Mouse (Mus musculus) forebrain, embryonic 10.5 days (tissue): ENCODE measurements around the gene Fryl. TPM values are rescaled to one million over a fixed set of nuclear protein-coding genes. Genes with fewer than 3 reads are reported as not detected.
A peak's percentile ranks its signal among the peaks of the same experiment; 100 is the strongest.

Experiments
- DNase-seq: peaks from one replicate; pipeline ENCODE4 v3.0.0-alpha.2; 2017; ENCODE audit warnings: low spot score; ENCODE audit errors: extremely low spot score
- H3K27ac ChIP-seq: fragments of 300-500 bp; sonication (generic); 2 replicates; pipeline ENCODE4 v1.5.1; 2016; ENCODE audit warnings: mild to moderate bottlenecking
- H3K27me3 ChIP-seq: fragments of 300-500 bp; sonication (generic); 2 replicates; pipeline ENCODE4 v1.6.1; 2016; ENCODE audit warnings: mild to moderate bottlenecking; ENCODE audit not compliant: poor library complexity, severe bottlenecking
- H3K36me3 ChIP-seq: fragments of 300-500 bp; sonication (generic); replicated peaks from 2 replicates; pipeline ENCODE4 v1.6.1; 2016; ENCODE audit warnings: mild to moderate bottlenecking, moderate library complexity
- H3K4me1 ChIP-seq: fragments of 300-500 bp; sonication (generic); 2 replicates; pipeline ENCODE4 v1.6.1; 2016
- H3K4me3 ChIP-seq: fragments of 300-500 bp; sonication (generic); 2 replicates; pipeline ENCODE4 v1.5.1; 2016; ENCODE audit warnings: mild to moderate bottlenecking, moderate library complexity
- H3K9me3 ChIP-seq: fragments of 300-500 bp; sonication (generic); 2 replicates; pipeline ENCODE4 v1.6.1; 2016; ENCODE audit warnings: mild to moderate bottlenecking, moderate library complexity
- WGBS: fragments of 180-500 bp; shearing (Covaris S2); methylation state at CpG from one replicate; pipeline ENCODE4 v1.1.7; 2016; 5-methylcytosine and 5-hydroxymethylcytosine counted together
- polyA plus RNA-seq: library from polyadenylated mRNA; unstranded; fragments of >200 nt; fragmentation: Nextera tagmentation; extraction: Ambion mirVana; gene quantifications from 2 replicates; pipeline ENCODE4 v1.2.1, GENCODE M21; 2016

The Fryl gene
- polyA plus RNA-seq, 1 experiment from 2014 or later, result 28.0 TPM

- no peak overlapping the region for H3K27ac ChIP-seq
- no peaks in the 10 kb centered on the region for H3K36me3 ChIP-seq
- 0 out of 2 replicates have a peak, but pooled peaks cover 6% of the 10 kb centered on the region for H3K4me1 ChIP-seq
- no peak overlapping the region for H3K4me3 ChIP-seq
- H3K9me3 ChIP-seq, result no peaks in the 10 kb centered on the region
- DNase-seq, result no peak
- H3K27me3 ChIP-seq, result no peaks in the 10 kb centered on the region
- 93% methylated on average over 5 of the region's 5 CpGs for WGBS
Observed at GRCm38 (mm10) chr5:73157009-73157408, 99.4 kb downstream of the Fryl start.

- no peaks in the 10 kb centered on the region for H3K36me3 ChIP-seq
Observed at GRCm38 (mm10) chr5:73156226-73156926, 100.0 kb downstream of the Fryl start.

GRCm38 (mm10) chr5:73153802-73154465 is 102.5 kb downstream of the Fryl start:
- H3K27me3 ChIP-seq, result no peaks in the 10 kb centered on the region
- no peaks in the 10 kb centered on the region for H3K36me3 ChIP-seq
- H3K9me3 ChIP-seq, result no peaks in the 10 kb centered on the region
- H3K27ac ChIP-seq, result no peak overlapping the region
- H3K4me1 ChIP-seq, result no peaks in the 10 kb centered on the region
- no peak for DNase-seq
- WGBS, result 91% methylated on average over 14 of the region's 14 CpGs
- H3K4me3 ChIP-seq, result no peak overlapping the region

More at GRCm38 (mm10) chr5:73156226-73156926, 100.0 kb downstream of the Fryl start:
- Histone ChIP-seq H3K27ac (no peak overlapping the region), H3K4me3 (no peak overlapping the region), H3K9me3 (no peaks in the 10 kb centered on the region), H3K4me1 (0 out of 2 replicates have a peak, but pooled peaks cover 4% of the 10 kb centered on the region), H3K27me3 (no peaks in the 10 kb centered on the region)
- WGBS, result 91% methylated on average over 15 of the region's 15 CpGs
- DNase-seq, result no peak

DNA sequence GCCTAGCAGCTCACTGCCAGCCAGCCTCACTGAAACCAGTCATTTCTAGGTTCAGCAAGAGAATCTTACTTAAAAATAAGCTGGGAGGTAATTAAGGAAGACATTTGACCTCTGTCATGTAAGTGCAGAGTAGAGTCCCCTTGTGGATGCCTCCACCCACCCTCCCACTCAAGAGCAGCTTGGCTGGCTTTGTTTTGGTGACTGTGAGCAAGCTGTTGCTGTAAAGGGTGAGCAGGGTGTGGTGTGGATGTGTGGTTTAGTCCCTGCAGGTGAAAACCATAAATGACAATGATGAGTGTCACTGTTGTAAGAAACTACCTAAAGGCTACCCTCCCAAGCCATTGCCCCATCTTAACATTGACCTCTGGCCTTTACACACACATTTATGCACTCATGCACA is 104.2 kb downstream of the Fryl start:
- Histone ChIP-seq H3K9me3 (no peaks in the 10 kb centered on the region), H3K4me1 (no peaks in the 10 kb centered on the region), H3K4me3 (no peak overlapping the region), H3K36me3 (peaks cover 11% of the 10 kb centered on the region), H3K27ac (no peak overlapping the region), H3K27me3 (no peaks in the 10 kb centered on the region)
- no peak for DNase-seq

- no peaks in the 10 kb centered on the region for H3K9me3 ChIP-seq
- 88% methylated on average over 6 of the region's 6 CpGs for WGBS
- no peak overlapping the region for H3K4me3 ChIP-seq
- no peaks in the 10 kb centered on the region for H3K4me1 ChIP-seq
- H3K27ac ChIP-seq, result no peak overlapping the region
- DNase-seq, result no peak
- H3K36me3 ChIP-seq, result peaks cover 23% of the 10 kb centered on the region
- H3K27me3 ChIP-seq, result no peaks in the 10 kb centered on the region
Observed at GRCm38 (mm10) chr5:73150877-73151445, 105.5 kb downstream of the Fryl start.

DNA sequence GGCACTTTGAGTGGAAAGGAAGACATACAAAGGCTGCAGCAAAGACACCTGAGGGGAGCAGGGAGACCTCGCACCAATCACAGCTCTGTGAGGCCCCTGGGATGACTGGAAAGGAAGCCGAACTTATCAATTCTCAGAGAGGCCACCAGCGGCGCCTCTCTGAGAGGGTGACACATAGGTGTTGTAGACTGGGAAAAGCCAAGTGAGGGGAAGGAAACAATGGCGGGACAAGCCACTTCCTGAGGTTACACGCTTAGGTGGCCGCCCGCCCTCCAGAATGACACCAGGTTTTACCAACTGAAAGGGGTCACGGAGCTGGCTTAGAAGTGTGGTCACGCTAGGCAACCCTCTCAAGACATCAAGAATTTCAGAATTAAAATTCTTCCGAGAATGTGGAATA is 111.4 kb downstream of the Fryl start:
- 94% methylated on average over 11 of the region's 11 CpGs for WGBS
- Histone ChIP-seq H3K27me3 (no peaks in the 10 kb centered on the region), H3K9me3 (no peaks in the 10 kb centered on the region), H3K36me3 (peaks cover 39% of the 10 kb centered on the region), H3K27ac (no peak overlapping the region), H3K4me3 (no peak overlapping the region), H3K4me1 (no peaks in the 10 kb centered on the region)
- no peak for DNase-seq

GRCm38 (mm10) chr5:73141712-73142111 is 114.7 kb downstream of the Fryl start:
- H3K4me1 ChIP-seq, result no peaks in the 10 kb centered on the region
- WGBS, result 79% methylated on average over 2 of the region's 2 CpGs

DNA sequence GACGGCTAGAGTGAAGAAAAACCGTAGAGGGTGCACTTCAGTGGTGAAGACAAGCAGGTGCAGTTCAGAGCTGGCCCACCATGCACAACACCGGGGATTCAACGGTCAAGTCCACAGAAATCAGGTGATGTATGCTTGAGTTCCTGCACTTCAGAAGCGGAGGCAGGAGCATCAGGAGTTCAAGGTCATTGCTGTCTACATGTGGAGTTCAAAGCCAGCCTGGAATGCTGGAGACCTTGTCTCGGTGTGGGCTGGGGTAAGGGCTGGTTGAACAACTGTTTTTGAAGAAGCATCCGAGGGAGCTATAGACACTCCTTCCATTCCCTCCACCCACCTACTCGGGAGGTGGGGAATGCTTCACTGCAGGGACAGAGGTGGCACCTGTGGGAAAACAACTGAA is 115.3 kb downstream of the Fryl start:
- DNase-seq, result no peak
- Histone ChIP-seq H3K27ac (no peak overlapping the region), H3K27me3 (no peaks in the 10 kb centered on the region), H3K4me1 (no peaks in the 10 kb centered on the region), H3K36me3 (peaks cover 22% of the 10 kb centered on the region), H3K9me3 (no peaks in the 10 kb centered on the region), H3K4me3 (no peak overlapping the region)
- 94% methylated on average over 8 of the region's 8 CpGs for WGBS

More at GRCm38 (mm10) chr5:73141712-73142111, 114.7 kb downstream of the Fryl start:
- H3K36me3 ChIP-seq, result peaks cover 27% of the 10 kb centered on the region
- H3K27ac ChIP-seq, result no peak overlapping the region
- no peak for DNase-seq
- H3K4me3 ChIP-seq, result no peak overlapping the region
- H3K9me3 ChIP-seq, result no peaks in the 10 kb centered on the region
- H3K27me3 ChIP-seq, result no peaks in the 10 kb centered on the region

GRCm38 (mm10) chr5:73137561-73137960 is 118.9 kb downstream of the Fryl start:
- Histone ChIP-seq H3K27me3 (no peaks in the 10 kb centered on the region), H3K9me3 (no peaks in the 10 kb centered on the region), H3K4me3 (no peak overlapping the region), H3K36me3 (peaks cover 18% of the 10 kb centered on the region), H3K4me1 (no peaks in the 10 kb centered on the region), H3K27ac (no peak overlapping the region)
- 91% methylated on average over 9 of the region's 9 CpGs for WGBS
- no peak for DNase-seq

- 86% methylated on average over 2 of the region's 2 CpGs for WGBS
- no peak for DNase-seq
Observed at GRCm38 (mm10) chr5:73135959-73136358, 120.5 kb downstream of the Fryl start.

DNA sequence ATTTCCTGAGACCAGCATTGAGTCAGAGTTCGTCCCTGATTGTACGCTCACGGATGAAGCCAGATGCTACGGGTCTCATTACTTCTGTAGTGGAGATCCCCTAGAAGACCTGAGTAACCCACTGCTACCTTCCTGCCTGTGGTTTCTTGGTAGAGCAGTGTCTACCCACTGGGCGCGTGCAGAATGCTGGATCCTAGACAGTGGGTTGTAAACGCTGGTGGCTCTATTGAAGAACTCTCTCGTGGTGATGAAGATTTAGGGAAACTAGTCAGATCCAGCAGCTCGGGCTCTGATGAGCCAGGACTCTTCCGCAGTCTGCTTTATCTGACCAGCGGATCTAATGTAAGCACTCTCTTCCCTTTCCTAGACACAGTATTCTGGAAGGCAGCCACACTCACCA is 121.3 kb downstream of the Fryl start:
- no peaks in the 10 kb centered on the region for H3K27me3 ChIP-seq
- 94% methylated on average over 11 of the region's 11 CpGs for WGBS
- no peak overlapping the region for H3K27ac ChIP-seq
- no peaks in the 10 kb centered on the region for H3K9me3 ChIP-seq
- H3K4me1 ChIP-seq, result no peaks in the 10 kb centered on the region
- H3K4me3 ChIP-seq, result no peak overlapping the region
- H3K36me3 ChIP-seq, result peaks cover 22% of the 10 kb centered on the region
- DNase-seq, result no peak

More at GRCm38 (mm10) chr5:73135959-73136358, 120.5 kb downstream of the Fryl start:
- Histone ChIP-seq H3K4me3 (no peak overlapping the region), H3K27me3 (no peaks in the 10 kb centered on the region), H3K9me3 (no peaks in the 10 kb centered on the region), H3K27ac (no peak overlapping the region), H3K4me1 (no peaks in the 10 kb centered on the region), H3K36me3 (peaks cover 21% of the 10 kb centered on the region)

GRCm38 (mm10) chr5:73133833-73134185 is 122.6 kb downstream of the Fryl start:
- peaks cover 2% of the 10 kb centered on the region; the same call in 1 of the 2 replicates for H3K4me1 ChIP-seq
- H3K4me3 ChIP-seq, result no peak overlapping the region
- H3K27ac ChIP-seq, result no peak overlapping the region
- 54% methylated on average over 5 of the region's 5 CpGs for WGBS
- H3K9me3 ChIP-seq, result no peaks in the 10 kb centered on the region
- peak; percentile 20 for DNase-seq
- H3K36me3 ChIP-seq, result peaks cover 23% of the 10 kb centered on the region
- H3K27me3 ChIP-seq, result no peaks in the 10 kb centered on the region
